In genomic region chr7:27081625-27082024, GRCm38 (mm10) we compare ENCODE assay signal across 29 mouse cellular contexts. TPM values are rescaled to one million over a fixed set of nuclear protein-coding genes. Genes with fewer than 3 reads are reported as not detected.
DNase-seq lines count a peak whose midpoint lies in the region; ATAC-seq lines count a peak whose summit lies in the region.
"Had no signal": no experiment of that assay in that cellular context is flagged by ENCODE, and none has a peak within 500 bp of the region (broad histone marks: within the 10 kb centered on the region; RNA-seq: fewer than 3 reads in every experiment).

No protein-coding gene starts in this region.

- no peak overlapping the region for H3K4me2 ChIP-seq in kidney, embryonic 16.5 days (replicated peaks; ENCODE audit: low read depth, low read length)
- no peak overlapping the region for H3K4me2 ChIP-seq in embryonic facial prominence, embryonic 11.5 days (ENCODE audit: low read depth, low read length)
- H3K4me2 ChIP-seq in limb, embryonic 15.5 days: no peak overlapping the region
- H3K4me2 ChIP-seq: embryonic facial prominence, embryonic 13.5 days; forebrain, embryonic 13.5 days; heart, embryonic 12.5 days; midbrain, embryonic 11.5 days had no signal

- H3K9ac ChIP-seq in kidney, embryonic 16.5 days (replicated peaks; ENCODE audit: low read length): no peak overlapping the region
- no peak overlapping the region for H3K9ac ChIP-seq in embryonic facial prominence, embryonic 11.5 days (replicated peaks; ENCODE audit: low read length)
- no peak overlapping the region for H3K9ac ChIP-seq in limb, embryonic 15.5 days
- H3K9ac ChIP-seq: embryonic facial prominence, embryonic 13.5 days; forebrain, embryonic 13.5 days; heart, embryonic 12.5 days had no signal

- no peak for DNase-seq in kidney, postnatal 10 days
- DNase-seq in embryonic facial prominence, embryonic 11.5 days (ENCODE audit: low spot score): peak; percentile 43
- peak; percentile 19 for DNase-seq in large intestine, adult 2 months (ENCODE audit: low read depth, low spot score)
- DNase-seq in gastrocnemius, adult 8-10 months (ENCODE audit: low spot score in 2 of 2): no peak
- DNase-seq in gastrocnemius, postnatal 25 days: no peak
- DNase-seq: adrenal gland, postnatal 14 days; cerebellum, adult 2 months; cerebellum, postnatal 25 days; gastrocnemius, postnatal 14 days; heart, adult 18-20 months; heart, postnatal 10 days had no signal

- H3K4me1 ChIP-seq in kidney, embryonic 16.5 days (ENCODE audit: insufficient read depth, low read length): no peaks in the 10 kb centered on the region
- H3K4me1 ChIP-seq in embryonic facial prominence, embryonic 11.5 days (ENCODE audit: control insufficient read depth, insufficient read depth, low read length): no peaks in the 10 kb centered on the region
- 0 out of 2 replicates have a peak, but pooled peaks cover 2% of the 10 kb centered on the region for H3K4me1 ChIP-seq in limb, embryonic 15.5 days
- H3K4me1 ChIP-seq: embryonic facial prominence, embryonic 13.5 days; forebrain, embryonic 13.5 days; heart, embryonic 12.5 days; hindbrain, embryonic 10.5 days had no signal

- H3K4me3 ChIP-seq in kidney, embryonic 16.5 days (ENCODE audit: low read length): no peak overlapping the region
- no peak overlapping the region for H3K4me3 ChIP-seq in embryonic facial prominence, embryonic 11.5 days (ENCODE audit: low read depth, low read length)
- no peak overlapping the region for H3K4me3 ChIP-seq in limb, embryonic 15.5 days
- H3K4me3 ChIP-seq: embryonic facial prominence, embryonic 13.5 days; forebrain, embryonic 13.5 days; heart, embryonic 12.5 days; hindbrain, embryonic 10.5 days had no signal

- peak; percentile 89 for ATAC-seq in kidney, embryonic 16.5 days (ENCODE audit: low FRiP score, low TSS enrichment)
- no peak for ATAC-seq in embryonic facial prominence, embryonic 11.5 days (replicated peaks; ENCODE audit: insufficient number of reproducible peaks, low FRiP score, low TSS enrichment, low read depth)
- no peak; the same call in 1 of the 2 replicates for ATAC-seq in limb, embryonic 15.5 days (ENCODE audit: insufficient number of reproducible peaks, low FRiP score, low TSS enrichment, low read depth)
- ATAC-seq: forebrain, embryonic 13.5 days; hindbrain, embryonic 16.5 days; intestine, embryonic 16.5 days had no signal

- no peaks in the 10 kb centered on the region for H3K9me3 ChIP-seq in kidney, embryonic 16.5 days (ENCODE audit: low read length)
- H3K9me3 ChIP-seq in embryonic facial prominence, embryonic 11.5 days (replicated peaks; ENCODE audit: control insufficient read depth, low read length): no peaks in the 10 kb centered on the region
- H3K9me3 ChIP-seq in limb, embryonic 15.5 days: no peaks in the 10 kb centered on the region
- H3K9me3 ChIP-seq: embryonic facial prominence, embryonic 13.5 days; forebrain, embryonic 13.5 days had no signal

- no peaks in the 10 kb centered on the region for H3K27me3 ChIP-seq in kidney, embryonic 16.5 days (ENCODE audit: insufficient read depth, low read length)
- H3K27me3 ChIP-seq in embryonic facial prominence, embryonic 11.5 days (ENCODE audit: control insufficient read depth, insufficient read depth, low read length): no peaks in the 10 kb centered on the region
- H3K27me3 ChIP-seq in limb, embryonic 15.5 days: no peaks in the 10 kb centered on the region
- H3K27me3 ChIP-seq: embryonic facial prominence, embryonic 13.5 days; forebrain, embryonic 13.5 days; heart, embryonic 12.5 days had no signal

- no peaks in the 10 kb centered on the region for H3K36me3 ChIP-seq in kidney, embryonic 16.5 days (ENCODE audit: insufficient read depth, low read length)
- H3K36me3 ChIP-seq in embryonic facial prominence, embryonic 11.5 days (replicated peaks; ENCODE audit: control insufficient read depth, insufficient read depth, low read depth, low read length): no peaks in the 10 kb centered on the region
- H3K36me3 ChIP-seq in limb, embryonic 15.5 days: no peaks in the 10 kb centered on the region
- H3K36me3 ChIP-seq: embryonic facial prominence, embryonic 13.5 days; heart, embryonic 12.5 days; hindbrain, embryonic 10.5 days had no signal

- WGBS in kidney, embryonic 16.5 days: 23% methylated on average over 2 of the region's 2 CpGs
- 55% methylated on average over 2 of the region's 2 CpGs for WGBS in embryonic facial prominence, embryonic 11.5 days
- WGBS in large intestine, adult 2 months: 18% methylated on average over 2 of the region's 2 CpGs
- 33% methylated on average over 2 of the region's 2 CpGs for WGBS in limb, embryonic 15.5 days

- H3K27ac ChIP-seq in kidney, embryonic 16.5 days (ENCODE audit: low read length): peak overlapping the region; percentile 46; the same call in 1 of the 2 replicates
- H3K27ac ChIP-seq in embryonic facial prominence, embryonic 11.5 days (replicated peaks; ENCODE audit: low read depth, low read length): no peak overlapping the region
- 0 out of 2 replicates have a peak overlapping the region, but pooled peaks have one; percentile 39 for H3K27ac ChIP-seq in limb, embryonic 15.5 days
- H3K27ac ChIP-seq: embryonic facial prominence, embryonic 13.5 days; forebrain, embryonic 13.5 days; hindbrain, embryonic 10.5 days; macrophage had no signal

RNA-seq across cellular contexts. Expression of gene Cyp2f2, which starts 38.1 kb away (rescaled TPM):
- 0.30 and 0.49 TPM in 2 replicates for polyA plus RNA-seq in kidney, embryonic 16.5 days (2015; fragmentation: Nextera tagmentation; extraction: Ambion mirVana)
- polyA plus RNA-seq in embryonic facial prominence, embryonic 11.5 days (2014; fragmentation: Nextera tagmentation; extraction: Ambion mirVana): not detected in 2 replicates
- 0.18 and 0.22 TPM in 2 replicates for polyA plus RNA-seq in large intestine, adult 2 months (2012; rRNA removed)
- polyA plus RNA-seq in limb, embryonic 15.5 days (2015; fragmentation: Nextera tagmentation; extraction: Ambion mirVana): 0.42 and 0.45 TPM in 2 replicates
- total RNA-seq in gastrocnemius, adult 8-10 months (2022): 1 to 10 TPM in 2 of 4 experiments, under 1 TPM in 2; 0.34 to 1.2 (median 0.77) TPM
- total RNA-seq in gastrocnemius, postnatal 25 days (2021): 1 to 10 TPM in 1 of 2 experiments, not detected in 1; 3.4 TPM
- total RNA-seq: layer of hippocampus, postnatal 14 days; MEL; neutrophil, adult 5-6 weeks had no signal
- polyA plus RNA-seq: C2C12; forebrain, embryonic 13.5 days; heart, embryonic 12.5 days; hindbrain, embryonic 10.5 days; macrophage; midbrain, embryonic 11.5 days had no signal

RNA-seq across cellular contexts. Expression of gene Cyp2a12, which starts 52.7 kb away (rescaled TPM):
- polyA plus RNA-seq in kidney, embryonic 16.5 days (2015; fragmentation: Nextera tagmentation; extraction: Ambion mirVana): not detected in 2 replicates
- not detected in 2 replicates for polyA plus RNA-seq in embryonic facial prominence, embryonic 11.5 days (2014; fragmentation: Nextera tagmentation; extraction: Ambion mirVana)
- polyA plus RNA-seq in large intestine, adult 2 months (2012; rRNA removed): not detected in 2 replicates
- not detected in 2 replicates for polyA plus RNA-seq in limb, embryonic 15.5 days (2015; fragmentation: Nextera tagmentation; extraction: Ambion mirVana)
- under 1 TPM in 1 of 4 experiments, not detected in 3; 0.40 TPM for total RNA-seq in gastrocnemius, adult 8-10 months (2022)
- not detected for total RNA-seq in gastrocnemius, postnatal 25 days (2021)
- total RNA-seq: gastrocnemius, postnatal 14 days; heart, adult 18-20 months; heart, postnatal 10 days; layer of hippocampus, postnatal 14 days; MEL; midbrain, postnatal 0 days; neutrophil, adult 5-6 weeks had no signal
- polyA plus RNA-seq: C2C12; cerebellum, adult 2 months; embryonic facial prominence, embryonic 13.5 days; forebrain, embryonic 13.5 days; heart, embryonic 12.5 days; hindbrain, embryonic 10.5 days; hindbrain, embryonic 16.5 days; lung, embryonic 16.5 days; macrophage; midbrain, embryonic 11.5 days; midbrain, postnatal 0 days; thymus, postnatal 0 days; urinary bladder, adult 2 months had no signal

Comparison
In these comparisons a context has a peak if more than half of its experiments do, and no peak if none do; other contexts are left out.
1. DNase-seq: peak in embryonic facial prominence, embryonic 11.5 days (single experiment) and large intestine, adult 2 months (single experiment); none in kidney, postnatal 10 days (single experiment), gastrocnemius, adult 8-10 months (0 of 2) and gastrocnemius, postnatal 25 days (single experiment).